Mouse (Mus musculus) cortical plate, adult 2 months (tissue): ENCODE data around the gene Dlg2.

Experiments
- CTCF ChIP-seq: fragments of 200-500 bp; IDR thresholded peaks from 2 replicates; pipeline ENCODE4 v1.5.1; 2011; ENCODE audit warnings: mild to moderate bottlenecking, control low read depth, low read length; ENCODE audit not compliant: insufficient read depth; ENCODE audit errors: extremely low read depth
- POLR2A ChIP-seq: fragments of 200-500 bp; IDR thresholded peaks from 2 replicates; pipeline ENCODE4 v1.6.1; 2011; ENCODE audit warnings: mild to moderate bottlenecking, low read length, control low read depth; ENCODE audit not compliant: insufficient read depth; ENCODE audit errors: extremely low read depth

DNA sequence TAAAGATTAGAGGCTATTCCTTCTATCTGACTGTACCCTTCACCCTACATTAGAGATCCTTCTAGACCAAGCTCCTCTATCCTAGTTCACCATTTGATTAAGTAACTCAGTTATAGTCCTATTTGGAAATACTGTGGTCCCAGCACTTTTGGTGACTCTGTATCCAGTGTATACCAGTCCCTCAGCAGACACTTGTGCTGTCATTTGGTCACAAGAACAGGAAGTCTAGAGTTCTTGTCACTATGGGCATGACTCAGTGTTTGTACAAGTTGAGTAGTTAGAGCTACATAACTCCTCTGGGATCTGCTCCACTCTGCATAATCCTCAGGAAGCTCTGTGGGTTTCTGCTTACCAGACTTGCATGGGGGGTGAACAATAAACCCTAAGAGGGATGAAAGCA is 1965.1 kb downstream of the Dlg2 start:
- TF ChIP-seq CTCF, result no peak
- no peak for TF ChIP-seq POLR2A
